Mouse (Mus musculus): Measurements from ENCODE around the gene Tex46. TPM values are rescaled to one million over a fixed set of nuclear protein-coding genes. Genes with fewer than 3 reads are reported as not detected.

Gene Tex46
- polyA plus RNA-seq, 1 experiment from 2014 or later = not detected

DNA sequence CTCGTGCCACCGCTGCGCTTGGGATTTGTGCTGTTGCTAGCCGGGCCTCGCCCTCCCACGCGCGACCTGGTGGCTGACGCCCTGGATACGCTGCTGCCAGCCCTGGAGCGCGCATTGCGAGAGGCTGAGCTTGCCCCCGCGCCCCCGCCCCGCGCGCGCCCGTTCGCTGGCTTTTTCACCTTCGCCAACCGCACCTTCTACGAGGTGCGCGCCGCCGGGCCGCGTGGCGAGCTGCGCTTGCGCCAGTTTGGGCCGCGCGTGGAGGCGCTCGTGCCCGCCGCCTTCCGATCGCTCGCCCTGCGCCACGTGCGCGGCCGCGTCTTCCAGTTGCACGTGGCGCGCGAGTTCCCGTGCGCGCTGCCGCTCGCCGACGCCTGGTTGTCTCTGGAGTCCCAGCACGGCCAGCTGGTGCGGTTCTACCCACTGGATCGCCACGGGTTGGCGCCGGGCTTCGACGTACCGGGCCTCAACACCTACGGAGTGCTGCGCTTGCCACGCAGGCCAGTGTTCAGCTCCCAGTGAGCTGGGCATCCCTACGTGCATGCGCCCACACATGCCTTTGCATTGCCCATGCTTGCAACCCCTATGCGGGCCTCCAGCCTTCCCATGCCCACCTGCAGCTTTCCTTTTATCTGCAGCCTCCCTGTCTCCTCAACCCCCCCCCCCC lies 27.5 kb downstream of the Tex46 start:
- peaks cover 8% of the 10 kb centered on the region for H3K4me1 ChIP-seq (replicated peaks; ENCODE audit: control insufficient read depth, insufficient read depth, low read length)
- no peaks in the 10 kb centered on the region for H3K36me3 ChIP-seq (ENCODE audit: control insufficient read depth, insufficient read depth, low read length)
- H3K4me3 ChIP-seq (ENCODE audit: low read depth, low read length) = peak overlapping the region; percentile 53
- WGBS = 5% methylated on average over 76 of the region's 76 CpGs
- H3K4me2 ChIP-seq = peak overlapping the region; percentile 78
- H3K27me3 ChIP-seq (replicated peaks; ENCODE audit: control insufficient read depth, insufficient read depth, low read length) = peaks cover 31% of the 10 kb centered on the region
- DNase-seq (ENCODE audit: low spot score) (peak; percentile 53), ATAC-seq (replicated peaks; ENCODE audit: low FRiP score) (no peak)
- peak overlapping the region; percentile 38 for H3K9ac ChIP-seq (ENCODE audit: low read depth, low read length)
- no peak overlapping the region for H3K27ac ChIP-seq (ENCODE audit: low read depth, low read length)
- no peaks in the 10 kb centered on the region for H3K9me3 ChIP-seq (ENCODE audit: control insufficient read depth, low read length)

- no peak overlapping the region for H3K27ac ChIP-seq (ENCODE audit: low read depth, low read length)
- H3K4me2 ChIP-seq = peak overlapping the region; percentile 11; the same call in 1 of the 2 replicates
- H3K9ac ChIP-seq (ENCODE audit: low read depth, low read length) = no peak overlapping the region
- ATAC-seq (replicated peaks; ENCODE audit: low FRiP score) (no peak), DNase-seq (ENCODE audit: low spot score) (no peak)
- WGBS = 39% methylated on average over 7 of the region's 7 CpGs
- H3K4me3 ChIP-seq (ENCODE audit: low read depth, low read length) = no peak overlapping the region
- peaks cover 31% of the 10 kb centered on the region for H3K27me3 ChIP-seq (replicated peaks; ENCODE audit: control insufficient read depth, insufficient read depth, low read length)
- H3K36me3 ChIP-seq (ENCODE audit: control insufficient read depth, insufficient read depth, low read length) = no peaks in the 10 kb centered on the region
- no peaks in the 10 kb centered on the region for H3K9me3 ChIP-seq (ENCODE audit: control insufficient read depth, low read length)
- H3K4me1 ChIP-seq (replicated peaks; ENCODE audit: control insufficient read depth, insufficient read depth, low read length) = peaks cover 8% of the 10 kb centered on the region
Observed at GRCm38 (mm10) chr4:136638230-136638750, 28.1 kb downstream of the Tex46 start.

- H3K4me2 ChIP-seq = peak overlapping the region; percentile 11; the same call in 1 of the 2 replicates
Observed at GRCm38 (mm10) chr4:136638890-136639289, 28.7 kb downstream of the Tex46 start.

DNA sequence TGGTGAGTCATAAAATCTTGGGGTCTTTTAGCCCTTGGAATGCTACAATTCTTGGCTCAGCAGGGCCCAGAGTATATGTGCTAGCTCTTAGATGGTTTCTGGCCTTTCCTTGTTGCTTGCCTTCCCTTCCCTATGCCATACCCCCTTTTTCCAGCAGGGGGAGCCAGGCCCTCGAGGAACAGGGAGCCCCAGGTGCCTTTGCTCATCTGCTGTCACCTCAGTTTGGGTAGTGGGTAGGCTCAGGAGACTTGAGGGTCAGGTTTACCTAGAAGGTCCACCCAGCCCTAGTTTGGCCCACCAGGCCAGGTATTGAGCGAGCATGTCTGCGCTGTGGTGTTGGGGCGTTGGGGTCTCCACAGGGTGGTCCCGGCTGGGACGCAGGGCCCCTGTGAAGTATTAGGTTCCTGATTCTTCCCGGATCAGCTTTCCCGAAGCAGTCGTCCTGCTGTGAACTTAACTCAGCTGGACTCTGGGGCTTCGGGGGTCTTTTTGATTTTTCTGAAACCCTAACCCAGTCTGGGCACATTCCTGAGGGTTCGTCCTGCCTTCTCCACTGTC lies 38.8 kb downstream of the Tex46 start:
- Histone ChIP-seq H3K9me3 (ENCODE audit: control insufficient read depth, low read length) (no peaks in the 10 kb centered on the region), H3K36me3 (ENCODE audit: control insufficient read depth, insufficient read depth, low read length) (no peaks in the 10 kb centered on the region), H3K4me1 (replicated peaks; ENCODE audit: control insufficient read depth, insufficient read depth, low read length) (peaks cover 23% of the 10 kb centered on the region), H3K9ac (ENCODE audit: low read depth, low read length) (no peak overlapping the region), H3K4me2 (peak overlapping the region; percentile 56), H3K4me3 (ENCODE audit: low read depth, low read length) (no peak overlapping the region), H3K27me3 (replicated peaks; ENCODE audit: control insufficient read depth, insufficient read depth, low read length) (no peaks in the 10 kb centered on the region), H3K27ac (ENCODE audit: low read depth, low read length) (no peak overlapping the region)
- ATAC-seq (replicated peaks; ENCODE audit: low FRiP score) (0 out of 2 replicates have a peak, but pooled peaks have one; percentile 15), DNase-seq (ENCODE audit: low spot score) (peak; percentile 89)
- 16% methylated on average over 11 of the region's 11 CpGs for WGBS

More at GRCm38 (mm10) chr4:136638890-136639289, 28.7 kb downstream of the Tex46 start:
- no peak overlapping the region for H3K27ac ChIP-seq (ENCODE audit: low read depth, low read length)
- ATAC-seq (replicated peaks; ENCODE audit: low FRiP score) (no peak), DNase-seq (ENCODE audit: low spot score) (peak; percentile 46)
- H3K27me3 ChIP-seq (replicated peaks; ENCODE audit: control insufficient read depth, insufficient read depth, low read length) = peaks cover 31% of the 10 kb centered on the region
- no peak overlapping the region for H3K9ac ChIP-seq (ENCODE audit: low read depth, low read length)
- 10% methylated on average over 10 of the region's 10 CpGs for WGBS
- H3K4me3 ChIP-seq (ENCODE audit: low read depth, low read length) = no peak overlapping the region
- no peaks in the 10 kb centered on the region for H3K36me3 ChIP-seq (ENCODE audit: control insufficient read depth, insufficient read depth, low read length)
- peaks cover 8% of the 10 kb centered on the region for H3K4me1 ChIP-seq (replicated peaks; ENCODE audit: control insufficient read depth, insufficient read depth, low read length)
- H3K9me3 ChIP-seq (ENCODE audit: control insufficient read depth, low read length) = no peaks in the 10 kb centered on the region

GRCm38 (mm10) chr4:136649480-136650196 lies 39.4 kb downstream of the Tex46 start:
- H3K4me3 ChIP-seq (ENCODE audit: low read depth, low read length) = no peak overlapping the region

GRCm38 (mm10) chr4:136650261-136650660 lies 40.0 kb downstream of the Tex46 start:
- no peaks in the 10 kb centered on the region for H3K9me3 ChIP-seq (ENCODE audit: control insufficient read depth, low read length)
- ATAC-seq (replicated peaks; ENCODE audit: low FRiP score) = no peak
- peaks cover 23% of the 10 kb centered on the region for H3K4me1 ChIP-seq (replicated peaks; ENCODE audit: control insufficient read depth, insufficient read depth, low read length)
- no peak for DNase-seq (ENCODE audit: low spot score)
- no peaks in the 10 kb centered on the region for H3K36me3 ChIP-seq (ENCODE audit: control insufficient read depth, insufficient read depth, low read length)
- WGBS = 91% methylated on average over 8 of the region's 8 CpGs
- H3K4me2 ChIP-seq = no peak overlapping the region
- H3K27me3 ChIP-seq (replicated peaks; ENCODE audit: control insufficient read depth, insufficient read depth, low read length) = no peaks in the 10 kb centered on the region
- H3K9ac ChIP-seq (ENCODE audit: low read depth, low read length) = no peak overlapping the region
- no peak overlapping the region for H3K4me3 ChIP-seq (ENCODE audit: low read depth, low read length)
- no peak overlapping the region for H3K27ac ChIP-seq (ENCODE audit: low read depth, low read length)

More at GRCm38 (mm10) chr4:136649480-136650196, 39.4 kb downstream of the Tex46 start:
- H3K36me3 ChIP-seq (ENCODE audit: control insufficient read depth, insufficient read depth, low read length) = no peaks in the 10 kb centered on the region
- H3K27ac ChIP-seq (ENCODE audit: low read depth, low read length) = no peak overlapping the region
- H3K9me3 ChIP-seq (ENCODE audit: control insufficient read depth, low read length) = no peaks in the 10 kb centered on the region
- no peak overlapping the region for H3K9ac ChIP-seq (ENCODE audit: low read depth, low read length)
- DNase-seq (ENCODE audit: low spot score) (no peak), ATAC-seq (replicated peaks; ENCODE audit: low FRiP score) (peak; percentile 38; the same call in 1 of the 2 replicates)
- H3K27me3 ChIP-seq (replicated peaks; ENCODE audit: control insufficient read depth, insufficient read depth, low read length) = no peaks in the 10 kb centered on the region
- peak overlapping the region; percentile 56 for H3K4me2 ChIP-seq
- WGBS = 35% methylated on average over 13 of the region's 13 CpGs
- H3K4me1 ChIP-seq (replicated peaks; ENCODE audit: control insufficient read depth, insufficient read depth, low read length) = peaks cover 23% of the 10 kb centered on the region

GRCm38 (mm10) chr4:136651357-136651811 lies 41.1 kb downstream of the Tex46 start:
- DNase-seq (ENCODE audit: low spot score) = no peak
- Histone ChIP-seq H3K4me2 (no peak overlapping the region), H3K27ac (ENCODE audit: low read depth, low read length) (no peak overlapping the region), H3K27me3 (replicated peaks; ENCODE audit: control insufficient read depth, insufficient read depth, low read length) (no peaks in the 10 kb centered on the region), H3K36me3 (ENCODE audit: control insufficient read depth, insufficient read depth, low read length) (no peaks in the 10 kb centered on the region), H3K9me3 (ENCODE audit: control insufficient read depth, low read length) (no peaks in the 10 kb centered on the region), H3K4me1 (replicated peaks; ENCODE audit: control insufficient read depth, insufficient read depth, low read length) (peaks cover 23% of the 10 kb centered on the region), H3K9ac (ENCODE audit: low read depth, low read length) (no peak overlapping the region), H3K4me3 (ENCODE audit: low read depth, low read length) (no peak overlapping the region)
- no peak for ATAC-seq (replicated peaks; ENCODE audit: low FRiP score)
- WGBS = 57% methylated on average over 3 of the region's 3 CpGs

DNA sequence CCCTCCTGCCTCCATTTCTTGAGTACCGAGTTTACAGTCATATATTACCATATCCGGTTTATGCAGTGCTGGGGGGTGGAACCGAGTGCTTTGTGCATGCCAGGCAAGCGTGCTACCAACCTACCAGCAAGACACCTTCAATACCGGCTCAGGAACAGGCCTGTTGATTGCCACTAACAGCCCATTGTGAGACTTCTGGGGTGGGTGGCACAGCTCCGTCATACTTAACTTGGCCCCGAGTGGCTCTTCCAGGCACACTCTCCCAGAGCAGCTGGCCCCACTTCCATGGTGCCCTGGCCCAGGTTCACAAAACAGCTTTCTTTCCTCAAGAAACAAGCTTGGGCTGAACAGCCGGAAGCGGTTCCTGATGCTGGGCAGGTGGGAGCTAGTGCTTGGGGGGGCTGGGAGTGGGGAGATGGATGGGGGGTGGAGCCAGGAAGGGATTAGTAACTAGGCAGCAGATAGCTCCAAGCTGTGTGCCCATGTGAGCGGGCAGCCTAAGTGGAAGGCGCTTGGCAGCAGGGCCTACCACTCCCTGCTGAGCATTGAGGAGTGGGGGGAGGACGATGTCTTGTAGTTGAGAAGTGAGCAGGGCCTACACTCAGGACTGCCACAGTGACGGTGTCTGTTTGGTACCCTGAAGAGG lies 41.8 kb downstream of the Tex46 start:
- H3K4me1 ChIP-seq (replicated peaks; ENCODE audit: control insufficient read depth, insufficient read depth, low read length) = peaks cover 23% of the 10 kb centered on the region
- no peaks in the 10 kb centered on the region for H3K9me3 ChIP-seq (ENCODE audit: control insufficient read depth, low read length)
- H3K4me3 ChIP-seq (ENCODE audit: low read depth, low read length) = no peak overlapping the region
- no peak overlapping the region; the same call in 1 of the 2 replicates for H3K9ac ChIP-seq (ENCODE audit: low read depth, low read length)
- no peak for DNase-seq (ENCODE audit: low spot score)
- ATAC-seq (replicated peaks; ENCODE audit: low FRiP score) = no peak
- no peaks in the 10 kb centered on the region for H3K36me3 ChIP-seq (ENCODE audit: control insufficient read depth, insufficient read depth, low read length)
- WGBS = 70% methylated on average over 13 of the region's 13 CpGs
- no peaks in the 10 kb centered on the region for H3K27me3 ChIP-seq (replicated peaks; ENCODE audit: control insufficient read depth, insufficient read depth, low read length)
- peak overlapping the region; percentile 77 for H3K27ac ChIP-seq (ENCODE audit: low read depth, low read length)
- H3K4me2 ChIP-seq = no peak overlapping the region

Data from liver, embryonic 11.5 days (tissue).